Mouse (Mus musculus): ENCODE results near the gene Cd48.
"Not testable (repeated sequence)": the region's sequence is repeated elsewhere in the genome, so short reads cannot be mapped to it uniquely, and the experiment has no call there.

Cd48 gene

GRCm38 (mm10) chr1:171681531-171682299 is at the start of gene Cd48:
Gene Cd48, plus strand, starts transcription at chr1:171682009.
- no peak for DNase-seq (ENCODE audit: low spot score)

GRCm38 (mm10) chr1:171635696-171636095 is 46.1 kb upstream of the Cd48 start:
- no peak for DNase-seq (ENCODE audit: low spot score)

- DNase-seq (ENCODE audit: low spot score): no peak
Observed at GRCm38 (mm10) chr1:171637101-171637500, 44.7 kb upstream of the Cd48 start.

GRCm38 (mm10) chr1:171638686-171639085 is 43.1 kb upstream of the Cd48 start:
- DNase-seq (ENCODE audit: low spot score): no peak

- no peak for DNase-seq (ENCODE audit: low spot score)
Observed at GRCm38 (mm10) chr1:171640796-171641195, 41.0 kb upstream of the Cd48 start.

- no peak for DNase-seq (ENCODE audit: low spot score)
Observed at GRCm38 (mm10) chr1:171643612-171644011, 38.2 kb upstream of the Cd48 start.

GRCm38 (mm10) chr1:171646429-171646940 is 35.3 kb upstream of the Cd48 start:
- no peak for DNase-seq (ENCODE audit: low spot score)

GRCm38 (mm10) chr1:171647716-171648115 is 34.1 kb upstream of the Cd48 start:
- DNase-seq (ENCODE audit: low spot score): no peak

GRCm38 (mm10) chr1:171648840-171649239 is 33.0 kb upstream of the Cd48 start:
- DNase-seq (ENCODE audit: low spot score): no peak

- no peak for DNase-seq (ENCODE audit: low spot score)
Observed at GRCm38 (mm10) chr1:171652734-171653133, 29.1 kb upstream of the Cd48 start, which contains the start of gene Slamf7. Gene Slamf7, minus strand, starts transcription at chr1:171653035.

- DNase-seq (ENCODE audit: low spot score): no peak
Observed at GRCm38 (mm10) chr1:171658561-171658991, 23.2 kb upstream of the Cd48 start.

- DNase-seq (ENCODE audit: low spot score): no peak
Observed at GRCm38 (mm10) chr1:171660423-171660822, 21.4 kb upstream of the Cd48 start.

GRCm38 (mm10) chr1:171661482-171661881 is 20.3 kb upstream of the Cd48 start:
- DNase-seq (ENCODE audit: low spot score): no peak

- DNase-seq (ENCODE audit: low spot score): no peak
Observed at GRCm38 (mm10) chr1:171663757-171664156, 18.1 kb upstream of the Cd48 start.

- no peak for DNase-seq (ENCODE audit: low spot score)
Observed at GRCm38 (mm10) chr1:171666350-171666749, 15.5 kb upstream of the Cd48 start.

GRCm38 (mm10) chr1:171667160-171667559 is 14.6 kb upstream of the Cd48 start:
- no peak for DNase-seq (ENCODE audit: low spot score)

- not testable (repeated sequence) for DNase-seq (ENCODE audit: low spot score)
Observed at GRCm38 (mm10) chr1:171672451-171672850, 9.4 kb upstream of the Cd48 start.

- no peak for DNase-seq (ENCODE audit: low spot score)
Observed at GRCm38 (mm10) chr1:171672854-171673475, 8.8 kb upstream of the Cd48 start.

GRCm38 (mm10) chr1:171674467-171674866 is 7.3 kb upstream of the Cd48 start:
- no peak for DNase-seq (ENCODE audit: low spot score)

- DNase-seq (ENCODE audit: low spot score): no peak
Observed at GRCm38 (mm10) chr1:171677721-171678120, 4.1 kb upstream of the Cd48 start.

- no peak for DNase-seq (ENCODE audit: low spot score)
Observed at GRCm38 (mm10) chr1:171681009-171681408, 800 bp upstream of the Cd48 start.

- no peak for DNase-seq (ENCODE audit: low spot score)
Observed at GRCm38 (mm10) chr1:171684923-171685322, 3.1 kb downstream of the Cd48 start.

GRCm38 (mm10) chr1:171687320-171687719 is 5.5 kb downstream of the Cd48 start:
- DNase-seq (ENCODE audit: low spot score): no peak

Data from urinary bladder, postnatal 25 days (tissue).